26 mouse cellular contexts compared by ENCODE assay signal in the genomic region with DNA sequence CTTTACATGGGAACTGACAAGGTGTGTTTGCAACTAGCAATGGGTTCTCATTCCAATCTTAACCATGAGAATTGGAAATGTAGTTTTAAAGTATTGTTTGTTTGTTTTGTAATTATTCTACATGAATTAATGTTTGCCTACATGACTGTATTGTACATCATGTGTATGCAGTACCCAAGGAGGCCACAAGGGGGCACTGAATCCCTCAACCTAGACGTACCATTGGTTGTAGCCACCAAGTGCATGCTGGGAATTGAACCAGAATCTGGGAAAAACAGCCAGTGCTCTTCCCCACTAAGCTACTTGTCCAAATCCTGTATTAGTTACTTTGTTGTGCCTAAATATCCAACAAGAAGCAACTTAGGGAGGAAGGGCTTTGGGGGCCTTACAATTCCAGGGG. TPM values are rescaled to one million over a fixed set of nuclear protein-coding genes. Genes with fewer than 3 reads are reported as not detected.
DNase-seq lines count a peak whose midpoint lies in the region; ATAC-seq and TF ChIP-seq lines count a peak whose summit lies in the region.
"Had no signal": no experiment of that assay in that cellular context is flagged by ENCODE, and none has a peak within 500 bp of the region (broad histone marks: within the 10 kb centered on the region; RNA-seq: fewer than 3 reads in every experiment).

No protein-coding gene starts in this region.

- TF ChIP-seq RAD21 in MEL (IDR thresholded peaks at IDR 0.05; ENCODE audit: low read depth, low read length): no peak

- H3K4me2 ChIP-seq in liver, postnatal 0 days (ENCODE audit: low read depth, low read length): no peak overlapping the region
- H3K4me2 ChIP-seq in liver, embryonic 11.5 days: no peak overlapping the region
- H3K4me2 ChIP-seq in stomach, postnatal 0 days (replicated peaks; ENCODE audit: low read depth): no peak overlapping the region
- H3K4me2 ChIP-seq in midbrain, embryonic 15.5 days: no peak overlapping the region
- H3K4me2 ChIP-seq: embryonic facial prominence, embryonic 12.5 days; heart, embryonic 12.5 days; liver, embryonic 12.5 days had no signal

- peaks cover 5% of the 10 kb centered on the region; the same call in 1 of the 2 replicates for H3K9me3 ChIP-seq in liver, postnatal 0 days (ENCODE audit: low read length)
- H3K9me3 ChIP-seq in liver, embryonic 11.5 days (ENCODE audit: control insufficient read depth, low read length): no peaks in the 10 kb centered on the region
- H3K9me3 ChIP-seq in MEL (replicated peaks; ENCODE audit: insufficient read depth, low read length): no peaks in the 10 kb centered on the region; the same call in 1 of the 2 replicates
- H3K9me3 ChIP-seq in stomach, postnatal 0 days (ENCODE audit: control insufficient read depth, low read length): no peaks in the 10 kb centered on the region
- H3K9me3 ChIP-seq in midbrain, embryonic 15.5 days: no peaks in the 10 kb centered on the region
- H3K9me3 ChIP-seq: embryonic facial prominence, embryonic 12.5 days had no signal

- no peaks in the 10 kb centered on the region for H3K79me2 ChIP-seq in MEL (ENCODE audit: control insufficient read depth, insufficient read depth, low read length, poor library complexity)

- TF ChIP-seq EP300 in liver, postnatal 0 days (IDR thresholded peaks at IDR 0.05; ENCODE audit: low read depth): no peak
- no peak for TF ChIP-seq EP300 in MEL (IDR thresholded peaks at IDR 0.05; ENCODE audit: low read depth in 1 of 2, low read length in 2 of 2)
- no peak for TF ChIP-seq EP300 in stomach, postnatal 0 days (optimal IDR thresholded peaks at IDR 0.05)

- peak; percentile 36 for TF ChIP-seq CTCF in gastrocnemius, adult 2 months (IDR thresholded peaks at IDR 0.05)
- peak; percentile 45 for TF ChIP-seq CTCF in liver, postnatal 0 days (IDR thresholded peaks at IDR 0.05; ENCODE audit: low read depth)
- TF ChIP-seq CTCF in MEL (IDR thresholded peaks at IDR 0.05 in 2 of 3, conservative IDR thresholded peaks at IDR 0.05 in 1 of 3; ENCODE audit: control insufficient read depth in 1 of 3, insufficient read depth in 1 of 3, low read depth in 2 of 3, low read length in 3 of 3, poor library complexity in 1 of 3, severe bottlenecking in 1 of 3): peak; percentile 3 to 30 (median 24); a peak in 2 of 6 replicates
- TF ChIP-seq CTCF in stomach, postnatal 0 days (IDR thresholded peaks at IDR 0.05; ENCODE audit: low read depth): peak; percentile 36

- H3K36me3 ChIP-seq in liver, postnatal 0 days (replicated peaks; ENCODE audit: insufficient read depth, low read length): no peaks in the 10 kb centered on the region
- no peaks in the 10 kb centered on the region for H3K36me3 ChIP-seq in liver, embryonic 11.5 days (ENCODE audit: control insufficient read depth, insufficient read depth, low read length)
- no peaks in the 10 kb centered on the region for H3K36me3 ChIP-seq in MEL (ENCODE audit: control insufficient read depth in 1 of 2, insufficient read depth in 2 of 2, low read length in 2 of 2)
- no peaks in the 10 kb centered on the region for H3K36me3 ChIP-seq in stomach, postnatal 0 days (ENCODE audit: control insufficient read depth, insufficient read depth, low read length)
- H3K36me3 ChIP-seq in midbrain, embryonic 15.5 days (replicated peaks): no peaks in the 10 kb centered on the region
- H3K36me3 ChIP-seq: embryonic facial prominence, embryonic 12.5 days; heart, embryonic 12.5 days; liver, embryonic 12.5 days; midbrain, embryonic 10.5 days had no signal

- H3K4me3 ChIP-seq in gastrocnemius, adult 2 months: no peak overlapping the region
- no peak overlapping the region for H3K4me3 ChIP-seq in liver, postnatal 0 days (ENCODE audit: low read depth, low read length)
- no peak overlapping the region for H3K4me3 ChIP-seq in liver, embryonic 11.5 days (ENCODE audit: low read depth, low read length)
- H3K4me3 ChIP-seq in MEL (ENCODE audit: control insufficient read depth in 1 of 2, insufficient read depth in 1 of 2, low read depth in 2 of 2, low read length in 2 of 2): no peak overlapping the region
- no peak overlapping the region for H3K4me3 ChIP-seq in stomach, postnatal 0 days (ENCODE audit: low read depth, low read length)
- no peak overlapping the region for H3K4me3 ChIP-seq in midbrain, embryonic 15.5 days
- H3K4me3 ChIP-seq: embryonic facial prominence, embryonic 12.5 days; heart, embryonic 12.5 days; liver, embryonic 12.5 days; midbrain, embryonic 10.5 days had no signal

- WGBS in liver, postnatal 0 days (ENCODE audit: insufficient replicate concordance): 67% methylated on average over 1 of the region's 1 CpGs
- WGBS in liver, embryonic 11.5 days: 96% methylated on average over 1 of the region's 1 CpGs
- 78% methylated on average over 1 of the region's 1 CpGs for WGBS in stomach, postnatal 0 days
- 89% methylated on average over 1 of the region's 1 CpGs for WGBS in midbrain, embryonic 15.5 days

- ATAC-seq in liver, postnatal 0 days: no peak
- ATAC-seq in liver, embryonic 11.5 days (replicated peaks; ENCODE audit: low FRiP score): no peak
- no peak for ATAC-seq in stomach, postnatal 0 days (ENCODE audit: low FRiP score, low TSS enrichment)
- ATAC-seq in midbrain, embryonic 15.5 days (replicated peaks): no peak
- ATAC-seq: hindbrain, embryonic 16.5 days; liver, embryonic 12.5 days had no signal

- TF ChIP-seq POLR2A in MEL (IDR thresholded peaks at IDR 0.05; ENCODE audit: control insufficient read depth in 1 of 2, insufficient read depth in 1 of 2, low read depth in 1 of 2, low read length in 2 of 2, poor library complexity in 1 of 2): no peak

- intact Hi-C loops in gastrocnemius, adult 2 months (cut with DNase I): no loop called here
- intact Hi-C loops in gastrocnemius, postnatal 14 days (cut with DNase I; ENCODE audit: low total_unique reads): no loop called here

- H3K9ac ChIP-seq in liver, postnatal 0 days (replicated peaks): no peak overlapping the region
- no peak overlapping the region for H3K9ac ChIP-seq in liver, embryonic 11.5 days (ENCODE audit: low read depth, low read length)
- H3K9ac ChIP-seq in MEL (ENCODE audit: control insufficient read depth, low read depth, low read length, poor library complexity, severe bottlenecking): no peak overlapping the region
- H3K9ac ChIP-seq in stomach, postnatal 0 days (ENCODE audit: low read length): no peak overlapping the region
- H3K9ac ChIP-seq in midbrain, embryonic 15.5 days: no peak overlapping the region
- H3K9ac ChIP-seq: embryonic facial prominence, embryonic 12.5 days; heart, embryonic 12.5 days; liver, embryonic 12.5 days had no signal

- DNase-seq in gastrocnemius, adult 2 months: no peak
- no peak for DNase-seq in gastrocnemius, postnatal 14 days
- no peak for DNase-seq in liver, postnatal 0 days
- DNase-seq in liver, embryonic 11.5 days (ENCODE audit: low spot score): no peak
- DNase-seq in MEL (ENCODE audit: low read depth, low spot score): no peak
- no peak for DNase-seq in stomach, postnatal 0 days (ENCODE audit: low spot score)
- DNase-seq in T-cell, adult 2 months (ENCODE audit: low spot score): no peak
- DNase-seq: adrenal gland, adult 8-10 months; cerebellum, adult 18-20 months; heart, postnatal 36 days; kidney, adult 9 months; left cerebral cortex, postnatal 4 days; lung, postnatal 14 days; thymus, adult 2 months had no signal

- H3K27me3 ChIP-seq in liver, postnatal 0 days (ENCODE audit: insufficient read depth, low read length): no peaks in the 10 kb centered on the region
- H3K27me3 ChIP-seq in liver, embryonic 11.5 days (replicated peaks; ENCODE audit: control insufficient read depth, insufficient read depth, low read length): no peaks in the 10 kb centered on the region
- H3K27me3 ChIP-seq in MEL (ENCODE audit: control insufficient read depth in 1 of 2, insufficient read depth in 2 of 2, low read length in 2 of 2): no peaks in the 10 kb centered on the region
- no peaks in the 10 kb centered on the region for H3K27me3 ChIP-seq in stomach, postnatal 0 days (ENCODE audit: control insufficient read depth, insufficient read depth, low read length)
- no peaks in the 10 kb centered on the region for H3K27me3 ChIP-seq in midbrain, embryonic 15.5 days (replicated peaks)
- H3K27me3 ChIP-seq: embryonic facial prominence, embryonic 12.5 days; heart, embryonic 12.5 days; liver, embryonic 12.5 days had no signal

- no peaks in the 10 kb centered on the region for H3K4me1 ChIP-seq in liver, postnatal 0 days (ENCODE audit: insufficient read depth)
- no peaks in the 10 kb centered on the region for H3K4me1 ChIP-seq in liver, embryonic 11.5 days (replicated peaks; ENCODE audit: control insufficient read depth, insufficient read depth, low read length)
- no peaks in the 10 kb centered on the region for H3K4me1 ChIP-seq in MEL (ENCODE audit: control insufficient read depth in 1 of 2, insufficient read depth in 2 of 2, low read length in 2 of 2)
- H3K4me1 ChIP-seq in stomach, postnatal 0 days (replicated peaks; ENCODE audit: control insufficient read depth, insufficient read depth): no peaks in the 10 kb centered on the region; the same call in 1 of the 2 replicates
- peaks cover 9% of the 10 kb centered on the region for H3K4me1 ChIP-seq in midbrain, embryonic 15.5 days
- H3K4me1 ChIP-seq: embryonic facial prominence, embryonic 12.5 days; heart, embryonic 12.5 days; liver, embryonic 12.5 days had no signal

- no peak overlapping the region for H3K27ac ChIP-seq in gastrocnemius, adult 2 months
- no peak overlapping the region for H3K27ac ChIP-seq in liver, postnatal 0 days (ENCODE audit: low read depth)
- no peak overlapping the region for H3K27ac ChIP-seq in liver, embryonic 11.5 days (ENCODE audit: low read depth, low read length)
- H3K27ac ChIP-seq in MEL (ENCODE audit: control insufficient read depth, low read depth, low read length): no peak overlapping the region
- H3K27ac ChIP-seq in stomach, postnatal 0 days (replicated peaks): no peak overlapping the region
- no peak overlapping the region for H3K27ac ChIP-seq in midbrain, embryonic 15.5 days
- H3K27ac ChIP-seq: embryonic facial prominence, embryonic 12.5 days; liver, embryonic 12.5 days; midbrain, embryonic 10.5 days had no signal

TF ChIP-seq in MEL, 35 proteins besides CTCF, POLR2A, EP300 and RAD21 (continues in another document):
- TF ChIP-seq CHD1 (IDR thresholded peaks at IDR 0.05; ENCODE audit: low read depth, low read length): no peak
- no peak for TF ChIP-seq USF1 (IDR thresholded peaks at IDR 0.05; ENCODE audit: low read depth, low read length)
- no peak for TF ChIP-seq TAL1 (IDR thresholded peaks at IDR 0.05; ENCODE audit: low read length)
- no peak for TF ChIP-seq UBTF (IDR thresholded peaks at IDR 0.05; ENCODE audit: borderline replicate concordance, insufficient read depth, low read depth, low read length)

RNA-seq across cellular contexts. Expression of a gene that starts 49.7 kb away (rescaled TPM):
- not detected for total RNA-seq in gastrocnemius, adult 2 months (2021)
- not detected for total RNA-seq in gastrocnemius, postnatal 14 days (2021)
- polyA plus RNA-seq in liver, postnatal 0 days (2015; fragmentation: Nextera tagmentation; extraction: Ambion mirVana): not detected in 2 replicates
- polyA plus RNA-seq in liver, embryonic 11.5 days (2014; fragmentation: Nextera tagmentation; extraction: Ambion mirVana): not detected in 2 replicates
- not detected in 2 replicates for total RNA-seq in MEL (2012; rRNA removed)
- polyA plus RNA-seq in MEL (2012; ENCODE audit: insufficient read depth in 1 of 2, insufficient read length in 2 of 2, low read depth in 1 of 2, low replicate concordance in 2 of 2, missing spikeins in 1 of 2): not detected
- not detected in 2 replicates for polyA plus RNA-seq in stomach, postnatal 0 days (2015; fragmentation: Nextera tagmentation; extraction: Ambion mirVana)
- not detected in 2 replicates for polyA plus RNA-seq in midbrain, embryonic 15.5 days (2015; fragmentation: Nextera tagmentation; extraction: Ambion mirVana)
- total RNA-seq: adrenal gland, adult 8-10 months; ES-E14; heart, postnatal 36 days; layer of hippocampus, postnatal 36 days; left cerebral cortex, postnatal 4 days had no signal
- polyA plus RNA-seq: C2C12; embryonic facial prominence, embryonic 12.5 days; gonadal fat pad, adult 2 months; heart, embryonic 12.5 days; large intestine, adult 2 months; liver, embryonic 12.5 days; midbrain, embryonic 10.5 days; neural tube, embryonic 14.5 days; thymus, adult 2 months had no signal
